Mouse (Mus musculus) ES-E14 (cell line): ENCODE measurements at regions not wholly inside any gene's neighbourhood (a gene's known extent, or its start where the extent isn't known, plus 50 kb on each side); places are given as distances from the start of the nearest gene placed in this dataset.

Experiments
- DNase-seq: peaks from one replicate; pipeline ENCODE4 v3.0.0-alpha.2; 2013; ENCODE audit warnings: low read depth, low spot score
- H3K27ac ChIP-seq: 2 replicates; pipeline ENCODE4 v1.5.1; 2012; ENCODE audit warnings: low read depth, mild to moderate bottlenecking, low read length, moderate library complexity, mixed read lengths; ENCODE audit not compliant: poor library complexity, insufficient read depth, severe bottlenecking
- H3K36me3 ChIP-seq: 2 replicates; pipeline ENCODE4 v1.6.1; 2012; ENCODE audit warnings: mild to moderate bottlenecking, low read length, moderate library complexity, mixed read lengths; ENCODE audit not compliant: control insufficient read depth, poor library complexity, insufficient read depth, severe bottlenecking
- H3K4me1 ChIP-seq, 2 experiments: fragments of 150-350 bp in 1 of 2; sonication (generic) in 1 of 2; 2 replicates each; pipeline ENCODE4 v1.6.1; 2012; ENCODE audit warnings: low read length in 2 of 2, mild to moderate bottlenecking in 1 of 2, mixed read lengths in 1 of 2; ENCODE audit not compliant: control insufficient read depth in 2 of 2, insufficient read depth in 2 of 2, poor library complexity in 1 of 2
- H3K4me3 ChIP-seq, 2 experiments: fragments of 150-350 bp in 1 of 2; sonication (generic) in 1 of 2; 2 replicates each; pipeline ENCODE4 v1.5.1; 2012; ENCODE audit warnings: low read length in 2 of 2, low read depth in 1 of 2, mild to moderate bottlenecking in 1 of 2, mixed read lengths in 1 of 2; ENCODE audit not compliant: insufficient read depth in 1 of 2, poor library complexity in 1 of 2, severe bottlenecking in 1 of 2
- H3K9ac ChIP-seq: 2 replicates; pipeline ENCODE4 v1.6.1; 2012; ENCODE audit warnings: low read depth, mild to moderate bottlenecking, low read length, mixed read lengths; ENCODE audit not compliant: poor library complexity, insufficient read depth, severe bottlenecking
- H3K9me3 ChIP-seq: fragments of 150-350 bp; sonication (generic); 2 replicates; pipeline ENCODE4 v1.6.1; 2012; ENCODE audit warnings: low read depth, mild to moderate bottlenecking, low read length; ENCODE audit not compliant: control insufficient read depth, insufficient read depth
- CHD2 ChIP-seq: IDR thresholded peaks from 2 replicates; pipeline ENCODE4 v1.6.1; 2014; ENCODE audit warnings: mild to moderate bottlenecking, low read depth, low read length, inconsistent platforms
- HCFC1 ChIP-seq: IDR thresholded peaks from 2 replicates; pipeline ENCODE4 v1.6.1; 2012; ENCODE audit warnings: low read length, inconsistent platforms, borderline replicate concordance; ENCODE audit not compliant: insufficient read depth
- MAFK ChIP-seq: IDR thresholded peaks from 2 replicates; pipeline ENCODE4 v1.6.1; 2014; ENCODE audit warnings: mild to moderate bottlenecking, low read depth, low read length, inconsistent platforms; ENCODE audit not compliant: insufficient read depth
- ZC3H11A ChIP-seq: IDR thresholded peaks from 2 replicates; pipeline ENCODE4 v1.6.1; 2012; ENCODE audit warnings: low read depth, mild to moderate bottlenecking, inconsistent platforms, low read length, borderline replicate concordance
- ZNF384 ChIP-seq: IDR thresholded peaks from 2 replicates; pipeline ENCODE4 v1.6.1; 2012; ENCODE audit warnings: low read depth, low read length, inconsistent platforms
- in situ Hi-C, 2 experiments: fragments of 600-800 bp; cut with MboI; formaldehyde crosslinking; loops; one replicate each; pipeline ENCODE4 v1.15.1; 2025; ENCODE audit warnings: low sequenced_read_pairs in 2 of 2, inconsistent platforms in 1 of 2; ENCODE audit not compliant: unreplicated experiment in 2 of 2

- H3K4me3 ChIP-seq, result peak overlapping the region; percentile 61 to 92; a peak in 3 of 4 replicates
- H3K9ac ChIP-seq, result peak overlapping the region; percentile 95
- DNase-seq, result peak; percentile 77
- H3K27ac ChIP-seq, result peak overlapping the region; percentile 98
- in situ Hi-C loops, result no loop called here
- TF ChIP-seq HCFC1, result peak; percentile 39; the same call in 1 of the 2 replicates
- no peak for TF ChIP-seq CHD2
- peaks cover 0 to 5% of the 10 kb centered on the region in 2 experiments; a peak in 1 of 4 replicates for H3K4me1 ChIP-seq
- no peaks in the 10 kb centered on the region for H3K9me3 ChIP-seq
- peaks cover 23% of the 10 kb centered on the region for H3K36me3 ChIP-seq
These were observed 51.3 kb upstream of the Gpc5 start for GRCm38 (mm10) chr14:115040578-115041206.

GRCm38 (mm10) chr14:115041336-115042054, 50.5 kb upstream of the Gpc5 start:
- peaks cover 28% of the 10 kb centered on the region for H3K36me3 ChIP-seq
- no peak for TF ChIP-seq CHD2
- TF ChIP-seq HCFC1, result no peak
- no peak for TF ChIP-seq ZNF384
- no peak for TF ChIP-seq MAFK
- TF ChIP-seq ZC3H11A, result no peak
- peak overlapping the region; percentile 50 to 92; a peak in 3 of 4 replicates for H3K4me3 ChIP-seq
- H3K9ac ChIP-seq, result peak overlapping the region; percentile 95
- in situ Hi-C loops, result no loop called here
- H3K9me3 ChIP-seq, result no peaks in the 10 kb centered on the region
- peaks cover 0 to 5% of the 10 kb centered on the region in 2 experiments; a peak in 1 of 4 replicates for H3K4me1 ChIP-seq
- no peak for DNase-seq
- H3K27ac ChIP-seq, result peak overlapping the region; percentile 98

- Histone ChIP-seq H3K4me3 (peak overlapping the region; percentile 85 to 92), H3K36me3 (peaks cover 32% of the 10 kb centered on the region), H3K9ac (peak overlapping the region; percentile 95), H3K9me3 (no peaks in the 10 kb centered on the region), H3K27ac (peak overlapping the region; percentile 98), H3K4me1 (peaks cover 0 to 5% of the 10 kb centered on the region in 2 experiments; a peak in 1 of 4 replicates)
- no peak for TF ChIP-seq ZNF384
- no peak for TF ChIP-seq MAFK
- TF ChIP-seq CHD2, result no peak
- no peak for TF ChIP-seq ZC3H11A
- TF ChIP-seq HCFC1, result no peak
- in situ Hi-C loops, result no loop called here
- DNase-seq, result no peak
These were observed 49.9 kb upstream of the Gpc5 start for GRCm38 (mm10) chr14:115042055-115042564.
